Mouse (Mus musculus) midbrain, embryonic 12.5 days (tissue): ENCODE data around the gene Lypd4. TPM values are rescaled to one million over a fixed set of nuclear protein-coding genes. Genes with fewer than 3 reads are reported as not detected.
"Not testable (repeated sequence)": the region's sequence is repeated elsewhere in the genome, so short reads cannot be mapped to it uniquely, and the experiment has no call there.

Source experiments
- ATAC-seq: fragments of 200-750 bp; cut with Nextera tagmentation; 2 replicates; pipeline ENCODE4 v1.8.0; 2017; ENCODE audit warnings: low read depth, moderate TSS enrichment, moderate library complexity; ENCODE audit not compliant: low FRiP score
- H3K27ac ChIP-seq: fragments of 300-500 bp; sonication (generic); replicated peaks from 2 replicates; pipeline ENCODE4 v1.5.1; 2016; ENCODE audit warnings: mild to moderate bottlenecking
- H3K27me3 ChIP-seq: fragments of 300-500 bp; sonication (generic); 2 replicates; pipeline ENCODE4 v1.6.1; 2016; ENCODE audit warnings: mild to moderate bottlenecking
- H3K36me3 ChIP-seq: fragments of 300-500 bp; sonication (generic); 2 replicates; pipeline ENCODE4 v1.6.1; 2016
- H3K4me1 ChIP-seq: fragments of 300-500 bp; sonication (generic); 2 replicates; pipeline ENCODE4 v1.6.1; 2016
- H3K4me2 ChIP-seq: fragments of 300-500 bp; sonication (generic); replicated peaks from 2 replicates; pipeline ENCODE4 v1.6.1; 2016; ENCODE audit warnings: mild to moderate bottlenecking, moderate library complexity
- H3K4me3 ChIP-seq: fragments of 300-500 bp; sonication (generic); 2 replicates; pipeline ENCODE4 v1.5.1; 2016; ENCODE audit warnings: mild to moderate bottlenecking
- H3K9ac ChIP-seq: fragments of 300-500 bp; sonication (generic); replicated peaks from 2 replicates; pipeline ENCODE4 v1.6.1; 2016; ENCODE audit warnings: mild to moderate bottlenecking, moderate library complexity
- H3K9me3 ChIP-seq: fragments of 300-500 bp; sonication (generic); 2 replicates; pipeline ENCODE4 v1.6.1; 2016; ENCODE audit warnings: mild to moderate bottlenecking
- WGBS: fragments of 180-500 bp; shearing (Covaris S2); methylation state at CpG from one replicate; pipeline ENCODE4 v1.1.7; 2016; 5-methylcytosine and 5-hydroxymethylcytosine counted together
- polyA plus RNA-seq: library from polyadenylated mRNA; unstranded; fragments of >200 nt; fragmentation: Nextera tagmentation; extraction: Ambion mirVana; gene quantifications from 2 replicates; pipeline ENCODE4 v1.2.1, GENCODE M21; 2016

Lypd4 gene
- polyA plus RNA-seq, 1 experiment from 2014 or later, result not detected

DNA sequence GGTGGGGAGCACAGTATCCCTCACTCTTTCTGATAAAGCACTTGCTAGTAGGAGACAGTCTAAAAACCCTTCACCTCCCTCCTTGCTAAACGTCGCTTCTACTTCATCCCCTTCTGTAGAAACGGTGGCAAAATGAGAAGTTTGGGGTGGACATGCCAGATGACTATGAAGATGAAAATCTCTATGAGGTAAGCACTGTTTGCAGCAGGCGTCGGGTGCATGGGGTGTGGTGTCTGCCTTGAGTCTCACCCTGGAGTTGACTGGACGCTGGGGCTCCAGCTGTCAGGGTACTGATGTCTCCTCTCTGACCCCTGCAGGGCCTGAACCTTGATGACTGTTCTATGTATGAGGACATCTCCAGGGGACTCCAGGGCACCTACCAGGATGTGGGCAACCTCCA is 31.4 kb upstream of the Lypd4 start:
- Histone ChIP-seq H3K36me3 (no peaks in the 10 kb centered on the region), H3K9ac (no peak overlapping the region), H3K27ac (no peak overlapping the region), H3K27me3 (no peaks in the 10 kb centered on the region), H3K9me3 (no peaks in the 10 kb centered on the region), H3K4me2 (no peak overlapping the region), H3K4me3 (no peak overlapping the region), H3K4me1 (peaks cover 22% of the 10 kb centered on the region)
- no peak for ATAC-seq
- WGBS, result 80% methylated on average over 6 of the region's 6 CpGs

DNA sequence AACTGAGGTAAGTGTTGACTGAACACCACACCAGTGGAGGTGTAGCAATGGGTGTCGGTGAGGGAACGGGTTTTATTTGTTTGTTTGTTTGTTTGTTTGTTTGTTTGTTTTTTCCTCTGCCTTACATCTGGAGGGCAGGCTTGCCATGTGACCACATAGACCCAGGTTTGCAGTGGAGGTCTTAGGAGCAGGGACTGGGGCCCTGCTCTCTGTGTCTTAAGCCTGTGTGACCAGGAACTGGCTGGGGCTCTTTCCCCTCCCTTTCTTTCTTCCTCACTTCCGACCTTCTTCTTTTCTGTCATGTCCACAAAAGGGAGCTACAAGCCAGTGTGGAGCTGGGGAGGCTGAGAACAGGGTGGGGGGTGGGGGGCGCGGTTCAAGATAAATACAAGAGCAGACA is 28.2 kb upstream of the Lypd4 start:
- ATAC-seq, result no peak
- 0 out of 2 replicates have a peak, but pooled peaks cover under 1% of the 10 kb centered on the region for H3K4me1 ChIP-seq
- no peak overlapping the region for H3K4me3 ChIP-seq
- no peak overlapping the region for H3K9ac ChIP-seq
- 80% methylated on average over 5 of the region's 5 CpGs for WGBS
- no peaks in the 10 kb centered on the region for H3K27me3 ChIP-seq
- no peaks in the 10 kb centered on the region for H3K36me3 ChIP-seq
- H3K9me3 ChIP-seq, result no peaks in the 10 kb centered on the region
- no peak overlapping the region for H3K27ac ChIP-seq
- no peak overlapping the region for H3K4me2 ChIP-seq

DNA sequence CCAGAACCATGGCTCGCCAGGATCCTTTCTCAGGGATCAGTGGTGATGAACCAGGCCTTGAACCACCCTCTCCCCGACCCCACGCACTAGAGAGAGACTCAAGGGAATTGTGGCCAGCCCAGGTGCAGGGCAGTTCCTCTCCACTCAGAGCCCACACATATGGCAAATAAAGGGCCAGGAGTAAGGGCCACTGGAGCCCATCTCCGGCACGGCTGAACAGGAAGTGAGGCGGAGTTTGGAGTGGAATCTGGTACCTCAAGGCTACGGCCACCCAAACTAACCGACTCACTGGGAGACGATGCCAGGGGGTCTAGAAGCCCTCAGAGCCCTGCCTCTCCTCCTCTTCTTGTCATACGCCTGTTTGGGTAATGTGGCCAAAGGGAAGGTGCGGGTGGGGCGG is 27.5 kb upstream of the Lypd4 start, which contains the start of gene Cd79a:
Cd79a (plus strand) TSS at position 158 of the 400 bp plus-strand sequence.
- H3K27ac ChIP-seq, result no peak within 1 kb of the TSS

DNA sequence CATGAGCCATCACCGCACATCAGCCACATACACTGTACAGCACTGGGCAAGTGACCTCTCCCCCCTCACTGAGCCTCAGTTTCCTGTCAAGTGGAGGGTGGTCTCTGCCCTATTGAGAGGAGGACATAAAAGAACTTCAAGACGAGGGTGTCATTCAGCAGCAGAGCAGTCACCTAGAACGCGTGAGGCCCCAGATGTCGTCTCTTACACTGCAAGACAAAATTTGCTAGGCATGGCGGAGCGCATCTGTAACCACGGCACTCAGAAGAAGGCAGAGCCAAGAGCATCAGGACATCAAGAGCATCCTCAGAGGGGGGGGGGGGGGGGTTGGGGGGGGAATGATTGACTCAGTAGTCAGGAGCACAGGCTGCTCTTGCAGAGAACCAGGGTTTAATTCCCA is 26.5 kb upstream of the Lypd4 start:
- H3K4me1 ChIP-seq, result no peaks in the 10 kb centered on the region
- H3K4me2 ChIP-seq, result no peak overlapping the region
- 76% methylated on average over 8 of the region's 8 CpGs for WGBS
- 0 out of 2 replicates have a peak, but pooled peaks cover 2% of the 10 kb centered on the region for H3K36me3 ChIP-seq
- no peaks in the 10 kb centered on the region for H3K9me3 ChIP-seq
- H3K4me3 ChIP-seq, result no peak overlapping the region
- no peak for ATAC-seq
- no peak overlapping the region for H3K9ac ChIP-seq
- H3K27ac ChIP-seq, result no peak overlapping the region
- no peaks in the 10 kb centered on the region for H3K27me3 ChIP-seq

More for the DNA sequence above, 27.5 kb upstream of the Lypd4 start, which contains the start of gene Cd79a:
- no peaks in the 10 kb centered on the region for H3K4me1 ChIP-seq
- H3K4me2 ChIP-seq, result no peak within 1 kb of the TSS
- no peak for ATAC-seq
- no peaks in the 10 kb centered on the region for H3K36me3 ChIP-seq
- WGBS, result 84% methylated on average over 12 of the region's 12 CpGs
- no peak within 1 kb of the TSS for H3K4me3 ChIP-seq
- no peak within 1 kb of the TSS for H3K9ac ChIP-seq
- no peaks in the 10 kb centered on the region for H3K27me3 ChIP-seq
- H3K9me3 ChIP-seq, result no peaks in the 10 kb centered on the region

DNA sequence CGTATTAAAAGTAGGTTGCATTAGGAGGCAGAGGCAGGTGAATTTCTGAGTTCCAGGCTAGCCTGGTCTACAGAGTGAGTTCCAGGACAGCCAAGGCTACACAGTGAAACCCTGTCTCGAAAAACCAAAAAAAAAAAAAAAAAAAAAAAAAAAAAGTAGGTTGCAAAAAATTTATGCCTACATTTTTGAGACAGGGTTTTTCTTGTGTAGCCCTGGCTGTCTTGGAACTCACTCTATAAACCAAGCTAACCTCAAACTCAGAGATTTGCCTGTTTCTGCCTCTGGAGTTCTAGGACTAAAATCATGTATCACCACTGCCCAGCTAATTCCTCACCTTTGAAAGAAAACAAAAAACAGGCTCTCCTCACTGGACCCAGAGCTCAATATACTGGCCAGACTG is 26.0 kb upstream of the Lypd4 start:
- H3K36me3 ChIP-seq, H3K27ac ChIP-seq, H3K27me3 ChIP-seq, ATAC-seq, H3K9ac ChIP-seq, H3K4me3 ChIP-seq, H3K9me3 ChIP-seq, H3K4me1 ChIP-seq, H3K4me2 ChIP-seq: not testable (repeated sequence)
- 89% methylated on average over 2 of the region's 2 CpGs for WGBS

DNA sequence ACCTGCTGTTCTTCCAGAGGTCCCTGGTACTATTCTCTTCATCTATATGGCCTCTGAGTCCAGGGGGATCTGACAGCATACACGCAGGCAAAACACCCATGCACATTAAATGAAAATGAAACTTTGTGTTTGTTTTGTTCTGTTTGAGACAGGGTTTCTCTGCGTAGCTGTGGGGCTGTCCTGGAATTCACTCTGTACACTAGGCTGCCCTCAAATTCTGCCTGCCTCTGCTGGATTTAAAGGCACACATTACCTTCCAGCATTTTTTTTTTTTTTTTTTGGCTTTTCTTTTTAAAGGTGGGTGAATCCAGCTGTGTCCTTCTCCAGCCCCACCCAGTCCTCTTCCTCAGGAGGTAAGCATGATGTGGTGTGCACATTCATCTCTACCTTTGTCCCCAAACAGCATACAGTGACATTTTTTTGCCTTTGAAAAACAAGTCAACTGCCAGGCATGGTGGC is 22.4 kb upstream of the Lypd4 start:
- Histone ChIP-seq H3K27ac (no peak overlapping the region), H3K4me1 (peaks cover 9% of the 10 kb centered on the region; the same call in 1 of the 2 replicates), H3K27me3 (no peaks in the 10 kb centered on the region), H3K4me2 (no peak overlapping the region), H3K9ac (no peak overlapping the region), H3K4me3 (no peak overlapping the region), H3K9me3 (no peaks in the 10 kb centered on the region), H3K36me3 (peaks cover 42% of the 10 kb centered on the region)
- 69% methylated on average over 2 of the region's 2 CpGs for WGBS
- no peak for ATAC-seq

DNA sequence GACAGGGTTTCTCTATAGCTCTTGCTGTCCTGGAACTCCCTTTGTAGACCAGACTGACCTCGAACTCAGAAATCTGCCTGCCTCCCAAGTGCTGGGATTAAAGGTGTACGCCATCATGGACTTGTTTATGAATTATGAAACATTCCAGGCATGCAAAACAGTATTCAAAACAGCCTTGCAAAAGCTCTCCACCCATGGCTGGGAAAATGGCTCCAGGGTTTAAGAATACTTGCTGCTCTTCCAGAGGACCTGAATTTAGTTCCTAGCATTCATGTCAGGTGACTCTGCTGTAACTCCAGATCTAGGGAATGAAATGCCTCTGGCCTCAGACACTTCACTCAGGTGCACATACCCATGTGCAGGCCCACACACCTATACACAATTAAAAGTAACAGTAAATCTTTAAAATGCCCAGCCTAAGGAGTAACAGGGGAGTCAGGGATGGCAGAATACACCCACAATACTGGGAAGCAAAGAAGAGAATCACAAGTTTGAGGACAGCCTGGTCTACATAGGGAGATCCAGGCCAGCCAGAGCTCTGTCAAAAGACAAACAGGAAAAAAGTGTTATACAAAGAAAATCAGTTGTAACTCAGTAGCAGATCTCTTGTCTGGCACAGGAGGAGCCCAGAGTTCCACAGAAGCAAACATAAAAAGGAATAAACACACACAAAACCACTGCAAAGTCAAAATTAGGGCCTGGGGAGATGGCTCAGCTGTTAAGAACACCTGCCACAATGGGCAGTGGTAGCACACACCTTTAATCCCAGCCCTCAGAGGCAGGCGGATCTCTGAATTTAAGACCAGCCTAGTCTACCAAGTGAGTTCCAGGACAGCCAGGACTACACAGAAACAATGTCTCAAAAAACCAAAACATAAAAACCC is 21.7 kb upstream of the Lypd4 start:
- WGBS, result 80% methylated on average over 3 of the region's 3 CpGs
- Histone ChIP-seq H3K4me3 (no peak overlapping the region), H3K27me3 (no peaks in the 10 kb centered on the region), H3K4me2 (no peak overlapping the region), H3K9ac (no peak overlapping the region), H3K9me3 (no peaks in the 10 kb centered on the region), H3K27ac (no peak overlapping the region), H3K4me1 (peaks cover 16% of the 10 kb centered on the region), H3K36me3 (peaks cover 48% of the 10 kb centered on the region)
- no peak for ATAC-seq

DNA sequence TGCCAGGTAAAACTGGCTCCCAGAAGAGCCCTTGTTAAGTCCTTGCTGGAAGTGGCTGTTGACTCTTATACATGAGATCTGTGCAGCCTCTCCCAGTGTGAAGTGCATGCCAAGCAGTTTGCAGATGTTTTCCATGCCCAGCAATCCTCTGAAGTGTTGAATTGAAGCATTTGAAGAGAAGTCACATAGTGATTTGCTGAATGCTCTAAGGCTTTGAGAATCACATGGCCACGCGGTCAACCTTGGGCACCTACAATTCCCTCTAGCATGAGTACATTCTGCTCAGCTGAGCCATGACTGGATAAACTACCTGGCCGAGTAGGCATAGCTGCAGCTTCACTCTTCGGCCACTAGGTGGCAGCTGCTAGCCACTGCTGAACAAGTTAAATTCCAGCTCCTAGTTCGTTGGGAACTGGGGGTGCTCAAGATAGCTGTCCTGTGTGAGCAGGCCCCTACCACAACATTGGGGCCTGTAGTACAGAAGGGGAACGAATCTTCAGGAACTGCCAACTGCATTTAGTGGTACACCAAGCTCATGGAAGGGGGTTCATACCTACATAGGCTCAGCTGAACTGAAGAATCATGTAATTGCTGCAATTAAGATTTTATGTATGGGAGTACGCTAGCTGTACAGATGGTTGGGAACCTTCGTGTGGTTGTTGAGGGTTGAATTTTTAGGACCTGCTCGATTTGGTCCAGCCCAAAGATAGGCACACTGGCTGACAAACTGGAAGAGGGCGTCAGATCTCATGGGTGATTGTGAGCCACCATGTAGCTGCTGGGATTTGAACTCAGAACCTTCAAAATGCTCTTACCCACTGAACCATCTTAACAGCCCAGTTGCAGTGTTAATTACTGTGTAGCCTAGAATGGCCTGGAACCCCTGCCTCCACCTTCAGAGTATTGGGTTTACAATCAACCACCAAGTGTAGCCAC is 20.8 kb upstream of the Lypd4 start:
- peaks cover 57% of the 10 kb centered on the region for H3K36me3 ChIP-seq
- no peaks in the 10 kb centered on the region for H3K9me3 ChIP-seq
- H3K4me3 ChIP-seq, result no peak overlapping the region
- H3K4me1 ChIP-seq, result peaks cover 25% of the 10 kb centered on the region
- ATAC-seq, result peak; percentile 51
- H3K9ac ChIP-seq, result no peak overlapping the region
- H3K27me3 ChIP-seq, result no peaks in the 10 kb centered on the region
- WGBS, result 28% methylated on average over 10 of the region's 10 CpGs
- H3K4me2 ChIP-seq, result no peak overlapping the region
- no peak overlapping the region for H3K27ac ChIP-seq

DNA sequence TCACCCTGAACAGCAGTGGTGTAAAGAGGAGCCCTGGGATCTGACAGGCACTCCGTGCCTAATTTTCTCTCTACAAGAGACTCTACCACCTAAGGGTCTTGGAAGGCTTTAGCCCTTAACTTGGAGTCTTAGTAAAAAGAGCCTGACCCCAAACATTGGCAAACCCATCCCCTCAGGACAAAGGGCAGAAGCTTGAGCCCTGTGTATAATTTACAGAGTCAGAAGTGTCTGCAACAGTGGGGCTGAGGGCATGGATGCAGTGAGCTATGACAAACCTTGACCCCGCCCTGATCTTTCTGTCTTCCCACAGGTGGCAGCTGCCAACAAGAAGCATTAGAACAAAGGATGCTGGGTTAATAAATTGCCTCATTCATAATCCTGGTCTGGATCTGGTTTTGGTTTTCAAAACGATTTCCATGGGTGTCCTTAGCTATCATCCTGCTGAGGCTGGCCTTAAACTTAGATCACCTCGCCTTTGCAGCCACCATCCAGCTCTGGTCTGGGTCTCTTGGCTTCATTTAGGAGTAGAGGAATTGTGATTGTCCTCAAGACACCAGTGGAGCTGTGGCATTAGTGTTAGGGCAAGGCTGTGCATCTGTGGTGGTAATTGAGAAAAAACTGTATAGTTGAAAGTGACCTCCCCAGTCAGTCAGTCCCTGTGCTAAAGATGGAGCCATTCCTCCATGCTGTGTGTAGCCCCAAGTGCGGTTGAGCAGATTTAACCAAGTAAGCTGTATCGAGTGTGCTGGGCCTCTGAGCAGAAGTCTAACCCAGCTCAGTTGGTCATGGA is 19.9 kb upstream of the Lypd4 start:
- H3K4me2 ChIP-seq, result no peak overlapping the region
- no peak for ATAC-seq
- H3K4me3 ChIP-seq, result no peak overlapping the region
- no peaks in the 10 kb centered on the region for H3K9me3 ChIP-seq
- H3K36me3 ChIP-seq, result peaks cover 57% of the 10 kb centered on the region
- peak overlapping the region; percentile 25; the same call in 1 of the 2 replicates for H3K27ac ChIP-seq
- H3K27me3 ChIP-seq, result no peaks in the 10 kb centered on the region
- WGBS, result 78% methylated on average over 6 of the region's 6 CpGs
- no peak overlapping the region for H3K9ac ChIP-seq
- H3K4me1 ChIP-seq, result peaks cover 30% of the 10 kb centered on the region

DNA sequence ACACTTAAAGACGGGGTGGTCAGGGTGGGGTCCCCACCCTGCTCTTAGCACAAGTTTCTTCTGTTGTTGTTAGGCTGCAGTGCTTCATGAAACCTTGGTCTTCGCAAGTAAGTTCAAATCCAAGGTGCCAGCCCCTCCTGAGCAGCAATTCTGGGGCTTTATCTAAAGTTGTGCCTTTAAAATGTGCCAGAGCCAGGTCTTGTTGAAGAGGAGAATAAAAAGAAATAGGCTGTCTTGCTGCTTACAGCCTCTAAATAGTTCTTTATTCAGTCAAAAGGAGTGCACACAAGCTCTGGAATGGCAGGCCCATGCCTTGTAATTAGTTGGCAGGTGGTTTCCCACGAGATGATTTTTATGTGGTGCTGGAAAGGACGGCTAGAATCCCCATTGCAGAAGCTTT is 17.4 kb upstream of the Lypd4 start:
- H3K4me3 ChIP-seq, result no peak overlapping the region
- no peak for ATAC-seq
- WGBS, result 79% methylated on average over 4 of the region's 4 CpGs
- H3K4me1 ChIP-seq, result peaks cover 30% of the 10 kb centered on the region
- no peaks in the 10 kb centered on the region for H3K9me3 ChIP-seq
- no peaks in the 10 kb centered on the region for H3K27me3 ChIP-seq
- peak overlapping the region; percentile 99 for H3K9ac ChIP-seq
- H3K27ac ChIP-seq, result no peak overlapping the region
- peaks cover 57% of the 10 kb centered on the region for H3K36me3 ChIP-seq
- peak overlapping the region; percentile 3; the same call in 1 of the 2 replicates for H3K4me2 ChIP-seq

DNA sequence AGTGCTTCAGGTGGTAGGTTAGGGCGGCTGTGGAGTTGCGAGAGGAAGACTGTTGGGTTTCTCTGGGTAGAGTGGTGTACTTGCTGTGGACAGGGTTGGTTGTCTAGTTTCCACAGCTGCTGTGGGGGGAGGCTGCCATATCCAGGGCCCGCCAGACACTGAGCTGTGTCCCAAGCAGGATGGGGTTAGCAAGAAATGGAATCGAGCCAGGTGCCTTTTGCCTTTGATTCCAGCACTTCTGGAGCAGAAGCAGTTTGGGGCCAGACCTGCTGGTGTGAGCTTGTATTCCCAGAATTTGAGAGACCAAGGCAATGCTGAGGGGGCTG is 16.5 kb upstream of the Lypd4 start:
- H3K9ac ChIP-seq, result peak overlapping the region; percentile 99
- H3K27ac ChIP-seq, result no peak overlapping the region
- ATAC-seq, result no peak
- no peaks in the 10 kb centered on the region for H3K27me3 ChIP-seq
- peaks cover 55% of the 10 kb centered on the region for H3K36me3 ChIP-seq
- WGBS, result 74% methylated on average over 4 of the region's 4 CpGs
- peaks cover 30% of the 10 kb centered on the region for H3K4me1 ChIP-seq
- no peaks in the 10 kb centered on the region for H3K9me3 ChIP-seq
- peak overlapping the region; percentile 89 for H3K4me3 ChIP-seq
- H3K4me2 ChIP-seq, result peak overlapping the region; percentile 84
